Mouse (Mus musculus): ENCODE results near the gene Atp9a.
A peak's percentile ranks its signal among the peaks of the same experiment; 100 is the strongest.
"Not testable (repeated sequence)": the region's sequence is repeated elsewhere in the genome, so short reads cannot be mapped to it uniquely, and the experiment has no call there.

Atp9a gene

DNA sequence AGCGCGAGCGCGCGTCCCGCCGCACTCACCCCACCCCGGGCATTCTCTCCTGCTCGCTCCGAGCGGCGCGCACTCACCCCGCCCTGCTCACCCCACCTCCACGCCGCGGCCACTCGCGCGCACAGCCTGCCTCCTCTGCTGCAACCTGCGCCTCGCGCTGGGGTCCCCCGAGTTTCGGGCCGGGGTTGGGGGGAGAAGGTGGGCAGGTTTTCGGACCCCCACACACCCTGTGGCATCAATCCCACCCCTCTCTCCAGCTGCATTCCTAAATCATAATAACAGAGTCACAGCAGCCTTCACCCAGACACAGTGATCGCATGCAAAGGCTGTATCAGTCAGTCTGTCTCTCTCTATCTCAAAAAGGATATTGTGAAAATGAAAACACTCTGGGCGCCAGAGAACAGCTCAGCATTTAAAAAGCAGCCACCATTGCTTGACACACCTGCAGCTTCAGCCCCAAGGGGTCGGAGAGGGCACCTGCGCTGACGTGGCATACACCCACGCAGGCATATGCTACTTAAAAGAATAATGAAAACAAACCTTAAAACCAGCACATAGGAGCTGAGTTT lies at the start of gene Atp9a:
TSS of gene Atp9a (minus strand) at position 351 of the 569 bp plus-strand sequence.
- peak; percentile 58 for DNase-seq (ENCODE audit: low spot score)

GRCm38 (mm10) chr2:168791115-168791802 lies 49.0 kb upstream of the Atp9a start:
- peak; percentile 7 for DNase-seq (ENCODE audit: low spot score)

- DNase-seq (ENCODE audit: low spot score) = no peak
These were observed 44.0 kb upstream of the Atp9a start for GRCm38 (mm10) chr2:168786174-168786573.

DNA sequence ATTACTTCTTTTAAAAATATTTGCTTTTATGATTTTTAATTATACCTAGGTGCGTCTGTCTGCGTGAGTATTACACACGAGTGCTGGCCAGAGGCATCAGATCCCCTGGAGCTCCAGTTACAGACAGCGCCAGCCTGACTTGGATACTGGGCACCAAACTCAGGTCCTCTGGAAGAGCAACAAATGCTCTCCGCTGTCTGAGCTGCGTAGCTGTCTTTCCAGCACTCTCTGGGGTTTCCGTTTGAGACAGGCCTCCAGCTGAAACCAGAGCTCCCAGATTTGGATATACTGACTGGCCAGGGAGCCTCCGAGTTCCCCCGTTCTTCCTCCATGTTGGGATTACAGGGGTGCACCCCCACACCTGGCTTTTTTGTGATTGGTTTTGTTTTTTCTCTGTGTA lies 38.4 kb upstream of the Atp9a start:
- DNase-seq (ENCODE audit: low spot score) = no peak

DNA sequence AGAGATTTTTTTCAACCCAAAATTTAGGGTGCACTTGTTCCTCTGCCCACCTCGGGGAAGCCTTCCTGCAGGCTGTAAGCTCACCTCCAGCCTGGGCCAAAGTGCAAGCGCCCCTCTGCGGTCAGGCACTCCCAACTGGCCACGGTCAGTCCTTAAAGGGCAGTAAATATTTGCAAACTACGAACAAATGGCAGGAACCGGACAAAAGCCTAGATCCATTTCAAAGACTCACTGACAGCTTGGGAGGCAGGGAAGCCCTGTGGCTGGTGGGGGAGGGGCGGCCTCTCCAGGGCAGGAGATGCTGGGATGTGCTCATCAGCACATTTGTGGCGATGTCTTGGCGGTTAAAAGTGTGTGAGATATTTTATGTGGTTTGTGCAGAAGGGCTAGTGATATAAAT lies 37.8 kb upstream of the Atp9a start:
- no peak for DNase-seq (ENCODE audit: low spot score)

DNA sequence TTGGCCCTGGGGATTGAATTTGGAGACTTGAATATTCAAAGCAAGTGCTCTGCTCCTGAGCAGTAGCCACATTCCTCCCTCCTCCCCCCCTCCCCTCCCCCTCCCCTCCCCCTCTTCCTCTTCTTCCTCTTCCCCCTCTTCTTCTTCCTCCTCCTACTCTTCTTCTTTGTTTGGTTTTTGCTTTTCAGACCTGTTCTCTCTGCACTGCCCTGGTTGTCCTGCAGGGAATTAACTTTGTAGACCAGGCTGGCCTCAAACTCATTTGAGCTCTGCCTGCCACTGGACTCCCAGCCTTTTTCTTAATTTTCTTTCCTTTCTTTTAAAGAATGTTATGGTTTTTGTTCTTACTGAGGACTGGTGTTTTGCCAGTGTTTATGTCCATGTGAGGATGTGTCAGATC lies 35.3 kb upstream of the Atp9a start:
- DNase-seq (ENCODE audit: low spot score) = no peak

GRCm38 (mm10) chr2:168776238-168776637 lies 34.0 kb upstream of the Atp9a start:
- no peak for DNase-seq (ENCODE audit: low spot score)

DNA sequence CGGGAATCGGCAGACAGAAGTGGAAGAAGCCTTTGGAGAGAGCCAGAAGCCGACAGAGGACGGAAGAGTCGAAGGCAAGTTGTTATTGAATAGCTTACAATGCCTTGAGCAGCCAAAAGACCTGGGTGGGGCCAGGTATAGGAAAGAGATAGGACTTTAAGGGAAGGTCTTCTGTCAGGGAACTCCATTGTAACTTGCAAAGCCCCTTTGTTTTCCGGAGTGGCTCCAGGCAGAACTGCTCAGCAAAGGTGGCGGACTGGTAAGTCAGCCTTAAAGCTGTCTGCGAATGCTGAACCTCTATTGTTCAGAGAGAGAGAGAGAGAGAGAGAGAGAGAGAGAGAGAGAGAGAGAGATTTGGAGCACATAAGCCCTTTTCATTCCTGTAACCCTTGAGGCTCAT lies 27.1 kb upstream of the Atp9a start:
- DNase-seq (ENCODE audit: low spot score) = no peak

- no peak for DNase-seq (ENCODE audit: low spot score)
These were observed 25.4 kb upstream of the Atp9a start, which contains the start of gene Sall4 for GRCm38 (mm10) chr2:168767582-168767981. Gene Sall4 (minus strand): TSS chr2:168767943.

DNA sequence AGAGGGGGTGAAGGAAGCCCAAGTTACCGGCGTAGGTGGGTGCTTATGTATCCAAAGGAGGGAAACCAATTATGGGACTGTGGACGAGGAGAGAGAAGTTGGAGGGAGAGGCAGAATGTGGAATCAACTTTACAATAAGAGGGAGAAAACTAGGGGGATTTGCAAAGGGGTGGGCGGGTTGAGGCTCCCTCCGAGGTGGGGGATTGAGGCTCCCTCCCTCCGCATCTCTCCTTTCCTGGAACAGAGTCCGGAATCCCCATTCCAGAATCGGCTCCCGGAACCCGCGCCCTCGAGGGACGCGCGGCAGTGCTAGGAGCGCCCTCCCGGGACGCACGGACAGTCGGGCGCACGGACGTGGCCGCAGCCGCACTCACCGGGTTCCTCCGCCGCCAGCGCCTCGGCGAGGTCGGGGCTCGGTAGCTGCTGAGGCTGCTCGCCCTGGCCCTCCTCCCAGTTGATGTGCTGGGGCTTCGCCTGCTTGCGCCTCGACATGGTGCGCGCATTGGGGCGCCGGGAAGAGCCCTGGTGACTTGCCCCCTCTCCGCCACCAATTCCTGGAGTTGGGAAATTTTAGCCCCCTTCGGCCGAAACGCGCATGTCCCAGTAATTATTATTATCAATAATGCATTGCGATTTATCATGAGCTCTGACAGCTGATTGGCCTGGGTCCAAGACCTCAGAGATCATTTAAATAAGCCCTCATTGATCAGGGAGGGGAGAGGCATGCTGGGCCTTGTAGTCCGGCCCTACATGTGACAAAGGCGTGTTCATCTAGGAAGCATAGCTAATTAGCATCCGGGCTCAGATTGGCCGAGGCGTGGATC lies 24.5 kb upstream of the Atp9a start:
- no peak for DNase-seq (ENCODE audit: low spot score)

- DNase-seq (ENCODE audit: low spot score) = no peak
These were observed 23.7 kb upstream of the Atp9a start for GRCm38 (mm10) chr2:168765696-168766537.

GRCm38 (mm10) chr2:168765065-168765681 lies 23.0 kb upstream of the Atp9a start:
- no peak for DNase-seq (ENCODE audit: low spot score)

DNA sequence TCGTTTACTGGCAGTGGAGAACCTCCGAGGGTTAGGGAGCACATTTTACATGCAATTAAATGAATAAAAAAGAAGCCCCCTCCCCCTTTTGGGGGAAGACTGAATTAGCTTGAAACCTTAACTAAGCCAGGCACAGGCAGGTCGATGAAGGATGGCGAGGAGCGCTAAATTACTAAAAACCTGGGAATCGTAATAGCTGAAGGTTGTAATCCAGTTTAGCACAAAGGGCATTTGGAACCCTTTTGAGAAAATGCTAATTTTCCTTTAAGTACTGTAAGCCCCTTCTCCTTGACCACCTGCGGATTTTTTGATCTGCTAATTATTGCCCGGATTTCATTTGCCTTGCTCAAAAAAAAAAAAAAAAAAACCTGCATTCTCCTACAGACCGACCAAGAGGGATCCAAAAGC lies 22.3 kb upstream of the Atp9a start:
- DNase-seq (ENCODE audit: low spot score) = no peak

GRCm38 (mm10) chr2:168763785-168764184 lies 21.6 kb upstream of the Atp9a start:
- no peak for DNase-seq (ENCODE audit: low spot score)

GRCm38 (mm10) chr2:168762411-168762815 lies 20.2 kb upstream of the Atp9a start:
- DNase-seq (ENCODE audit: low spot score) = no peak

DNA sequence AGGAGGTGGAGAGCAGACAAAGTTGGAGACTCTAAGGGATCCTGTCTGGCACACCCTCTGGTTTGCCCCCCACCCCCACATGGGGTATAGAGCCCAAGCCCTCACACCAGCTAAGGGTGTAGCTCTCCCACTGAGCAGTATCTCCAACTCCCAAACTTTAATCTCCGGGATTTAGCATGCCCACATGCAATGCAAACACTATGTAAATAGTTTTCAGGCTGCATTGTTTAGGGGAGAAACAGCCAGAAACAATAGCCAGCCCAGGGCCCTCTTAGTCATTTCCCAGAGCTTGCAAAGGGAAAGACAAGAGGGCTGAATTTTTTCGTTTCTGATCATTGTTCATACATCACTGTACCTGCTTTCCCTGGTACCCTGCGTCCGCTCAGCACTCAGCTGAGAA lies 19.7 kb upstream of the Atp9a start:
- DNase-seq (ENCODE audit: low spot score) = no peak

DNA sequence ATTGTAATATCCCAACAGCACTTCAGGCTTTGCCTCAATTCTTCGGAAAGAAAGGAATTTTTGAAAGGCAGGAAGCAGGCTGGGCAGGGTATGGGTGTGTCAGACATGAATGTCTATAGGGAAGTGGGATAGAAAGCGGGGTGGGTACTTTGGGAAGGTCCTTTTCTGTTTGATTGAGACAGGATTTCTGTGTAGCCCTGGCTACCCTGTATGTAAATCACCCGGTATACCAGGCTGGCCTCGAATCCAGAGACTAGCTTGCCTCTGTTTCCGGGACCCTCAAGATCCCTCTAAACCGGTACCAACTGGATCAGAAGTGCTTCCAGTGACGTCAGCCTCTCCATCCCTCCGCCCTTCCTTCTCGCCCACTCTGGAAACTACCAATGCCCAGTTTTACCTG lies 18.9 kb upstream of the Atp9a start:
- no peak for DNase-seq (ENCODE audit: low spot score)

DNA sequence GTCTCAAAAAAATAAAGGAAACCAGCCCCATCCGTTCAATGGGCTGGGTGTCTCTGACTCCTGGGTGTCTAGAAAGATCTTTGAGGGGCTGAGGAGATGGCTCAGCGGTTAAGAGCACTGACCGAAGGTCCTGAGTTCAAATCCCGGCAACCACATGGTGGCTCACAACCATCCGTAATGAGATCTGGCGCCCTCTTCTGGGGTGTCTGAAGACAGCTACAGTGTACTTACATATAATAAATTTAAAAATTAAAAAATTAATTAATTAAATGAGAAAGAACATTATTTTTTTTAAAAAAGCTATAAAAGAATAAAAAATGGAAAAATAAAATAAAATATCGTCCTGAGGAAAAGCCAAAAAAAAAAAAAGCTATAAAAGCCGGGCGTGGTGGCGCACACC lies 2.2 kb upstream of the Atp9a start:
- not testable (repeated sequence) for DNase-seq (ENCODE audit: low spot score)

DNA sequence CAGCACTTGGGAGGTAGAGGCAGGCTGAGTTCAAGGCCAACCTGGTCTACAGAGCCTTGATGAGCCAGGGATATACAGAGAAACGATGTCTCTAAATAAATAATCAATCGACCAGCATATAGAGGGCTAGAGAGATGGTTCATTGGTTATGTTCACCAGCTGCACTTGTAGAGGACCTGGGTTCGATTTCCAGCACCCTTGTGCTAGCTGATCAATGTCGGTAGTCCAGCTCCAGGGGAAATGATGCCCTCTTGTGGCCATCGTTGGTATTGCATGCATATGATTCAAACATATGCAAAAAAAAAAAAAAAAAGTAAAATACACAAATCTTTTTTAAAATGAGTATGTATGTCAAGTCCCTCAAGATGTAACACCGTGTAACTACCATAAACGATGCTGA lies 440 bp upstream of the Atp9a start:
- DNase-seq (ENCODE audit: low spot score) = no peak

GRCm38 (mm10) chr2:168741273-168742058 lies 743 bp downstream of the Atp9a start:
- peak; percentile 76 for DNase-seq (ENCODE audit: low spot score)

DNA sequence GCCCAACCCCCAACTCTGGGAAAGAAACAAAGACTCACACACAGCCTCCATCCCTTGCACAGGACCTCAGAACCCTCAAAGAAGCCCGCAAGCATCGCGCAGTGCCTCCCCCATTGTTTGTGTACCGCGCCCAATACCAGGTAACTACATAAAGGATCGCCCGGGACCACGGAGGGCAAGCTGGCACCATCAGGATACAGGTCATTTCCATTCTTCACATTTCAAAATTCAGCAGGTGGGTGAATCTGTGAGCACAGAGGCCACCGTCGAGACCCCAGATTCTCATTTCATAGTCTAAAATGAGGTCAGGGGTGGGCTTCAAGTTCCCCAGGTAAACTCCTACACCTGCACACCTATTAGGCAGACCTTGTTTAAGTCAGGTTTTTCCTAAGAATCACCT lies 1.7 kb downstream of the Atp9a start:
- DNase-seq (ENCODE audit: low spot score) = no peak
